Mouse (Mus musculus): ENCODE measurements around the gene Themis.

Gene Themis

GRCm38 (mm10) chr10:28811928-28812570 lies 143.9 kb downstream of the Themis start:
- no peak for DNase-seq

DNA sequence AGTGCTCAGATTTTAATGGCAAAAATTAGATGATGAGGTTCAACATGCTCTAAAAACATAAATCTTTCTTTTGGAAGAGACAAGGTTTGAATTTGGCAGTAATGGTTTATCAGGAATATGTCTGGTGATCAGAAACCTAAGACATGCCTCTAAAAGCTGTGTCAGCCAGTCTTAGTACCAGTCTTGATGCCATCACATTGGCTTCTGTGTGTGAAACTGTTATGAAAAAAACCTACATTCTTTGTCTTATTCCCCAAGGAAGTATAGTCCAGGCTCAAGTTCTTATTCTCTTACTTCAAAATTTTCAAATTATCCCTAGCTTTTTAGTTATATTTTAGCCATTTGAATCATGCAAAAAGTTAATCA lies 144.4 kb downstream of the Themis start:
- no peak for DNase-seq

- no peak for DNase-seq
Observed at GRCm38 (mm10) chr10:28816160-28816559, 148.0 kb downstream of the Themis start.

DNA sequence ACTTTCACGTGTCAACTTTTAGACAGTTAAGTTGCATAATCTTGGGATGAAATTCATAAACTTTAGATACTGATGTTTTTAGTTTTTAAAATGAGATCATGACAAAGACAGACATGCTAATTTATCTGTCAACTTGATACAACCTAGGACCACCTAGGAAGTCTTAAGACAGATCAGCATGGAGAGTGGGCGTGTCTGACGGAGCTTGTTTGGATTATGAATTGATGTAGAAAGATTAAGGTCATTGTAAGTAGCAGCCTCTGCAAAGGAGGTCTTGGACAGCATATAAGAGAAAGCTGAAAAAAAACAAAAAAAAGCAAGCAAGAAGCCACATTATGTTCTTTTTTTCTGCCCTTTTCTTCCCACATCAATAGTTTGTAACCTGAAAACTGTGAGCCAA lies 154.2 kb downstream of the Themis start:
- no peak for DNase-seq

- no peak for DNase-seq
Observed at GRCm38 (mm10) chr10:28842605-28843004, 174.4 kb downstream of the Themis start.

DNA sequence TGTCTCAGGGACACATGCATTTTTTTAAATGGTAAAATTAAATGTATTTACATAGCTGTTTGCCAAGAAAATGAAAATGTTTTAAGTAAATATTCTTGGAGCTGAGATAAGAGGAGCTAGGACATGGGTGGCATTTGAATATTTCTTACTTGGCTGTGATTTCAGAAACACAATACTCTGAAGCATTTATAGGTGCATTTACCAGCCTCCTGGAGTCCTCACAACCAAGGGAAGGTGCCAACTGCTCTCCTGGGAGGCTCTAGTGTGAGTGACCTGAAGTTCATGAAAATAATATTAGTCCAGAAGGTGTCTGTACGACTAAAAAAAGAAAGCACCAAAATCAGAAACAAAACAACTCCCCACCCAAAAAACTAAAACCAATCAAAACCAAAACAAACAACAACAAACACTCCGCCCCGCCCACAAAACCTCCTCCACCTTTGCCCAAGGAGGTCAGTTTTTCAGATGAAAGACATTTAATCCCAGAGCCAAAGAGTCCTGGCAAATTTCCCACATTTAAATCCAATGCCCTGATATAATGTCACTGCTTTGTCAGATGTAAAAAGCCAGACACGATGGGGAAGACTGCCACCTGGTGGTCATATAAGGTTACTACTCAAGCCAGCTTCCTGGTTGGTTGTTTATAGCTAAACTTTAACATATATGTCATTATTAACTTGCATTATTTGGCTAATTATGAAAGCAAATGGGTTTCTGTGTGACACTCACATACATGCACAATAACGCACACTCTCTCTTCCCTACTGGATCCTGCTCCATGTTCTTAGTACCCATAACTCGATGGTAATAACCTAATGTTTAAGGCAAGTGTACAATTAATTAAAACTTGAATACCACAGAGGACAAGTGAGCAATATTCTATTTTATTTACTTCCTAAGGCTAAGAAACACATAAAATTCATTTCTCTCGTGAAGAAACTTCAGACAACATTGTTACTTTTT lies 175.9 kb downstream of the Themis start:
- peak; percentile 4 for DNase-seq

GRCm38 (mm10) chr10:28856154-28856553 lies 188.0 kb downstream of the Themis start:
- no peak for DNase-seq

DNA sequence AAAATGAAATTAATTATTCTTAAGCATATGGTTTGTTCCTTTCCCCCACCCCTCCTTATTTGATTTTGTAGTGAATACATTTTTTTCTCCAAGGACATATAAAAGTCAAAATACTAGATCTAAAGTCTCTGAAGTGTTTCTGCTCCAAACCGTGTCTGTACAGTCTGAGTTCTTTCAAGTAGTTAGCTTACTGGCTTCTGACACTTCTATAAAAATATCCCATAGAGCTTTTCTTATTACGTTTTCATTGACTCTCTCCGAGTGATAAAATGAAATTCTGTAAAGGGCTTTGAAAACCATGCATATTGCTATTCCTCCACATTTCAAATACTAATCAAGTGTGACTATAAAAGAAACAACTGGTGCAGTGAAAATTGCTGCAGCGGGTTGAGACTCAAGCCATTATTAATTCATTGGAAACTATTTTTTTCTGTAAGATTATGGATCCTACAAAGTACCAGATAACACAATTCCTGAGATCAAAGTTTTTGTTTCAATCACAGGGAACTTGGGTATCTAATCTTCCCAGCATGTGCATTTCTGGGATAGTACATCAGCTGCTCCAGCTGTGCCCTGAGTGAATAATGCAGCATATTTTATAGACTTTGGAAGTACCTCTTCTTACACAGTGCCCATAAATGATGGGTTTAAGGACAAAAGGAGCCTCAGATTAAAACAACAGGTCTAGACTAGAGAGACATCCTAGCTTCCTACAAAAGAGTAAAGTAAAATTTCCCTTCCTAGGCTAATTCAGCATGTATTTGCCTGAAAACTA lies 202.6 kb downstream of the Themis start:
- no peak for DNase-seq

GRCm38 (mm10) chr10:28874605-28875004 lies 206.4 kb downstream of the Themis start:
- DNase-seq: peak; percentile 6

- no peak for DNase-seq
Observed at GRCm38 (mm10) chr10:28887643-28888042, 219.5 kb downstream of the Themis start.

- DNase-seq: no peak
Observed at GRCm38 (mm10) chr10:28890886-28891285, 222.7 kb downstream of the Themis start.

- DNase-seq: no peak
Observed at GRCm38 (mm10) chr10:28898351-28898750, 230.2 kb downstream of the Themis start.

Data from layer of hippocampus, adult 9-11 months (tissue).